Mouse (Mus musculus) cerebellum, adult 9-11 months (tissue): ENCODE data around the gene Qk.

Experiments used
- DNase-seq: peaks from one replicate; pipeline ENCODE4 v3.0.0; 2022

The Qk gene

DNA sequence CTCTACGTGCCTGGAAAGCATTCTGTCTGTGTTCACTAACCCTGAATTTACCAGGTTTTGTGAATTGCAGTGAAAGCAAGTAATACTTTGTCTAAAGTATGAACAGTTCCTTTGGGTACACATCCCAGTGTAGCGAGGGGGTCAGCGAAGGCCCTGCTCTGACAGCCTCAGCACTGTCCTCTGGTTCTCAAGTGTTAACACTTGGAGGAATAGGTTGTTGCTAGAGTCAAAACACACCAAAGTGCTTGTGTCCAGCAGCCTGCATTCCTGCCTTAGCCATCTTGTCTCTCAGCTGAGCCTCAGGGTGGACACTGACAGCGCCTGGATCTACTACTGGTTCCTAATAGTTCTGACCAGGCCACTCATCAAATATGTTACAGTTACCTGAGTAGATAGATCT, 6.3 kb upstream of the Qk start:
- no peak for DNase-seq

DNA sequence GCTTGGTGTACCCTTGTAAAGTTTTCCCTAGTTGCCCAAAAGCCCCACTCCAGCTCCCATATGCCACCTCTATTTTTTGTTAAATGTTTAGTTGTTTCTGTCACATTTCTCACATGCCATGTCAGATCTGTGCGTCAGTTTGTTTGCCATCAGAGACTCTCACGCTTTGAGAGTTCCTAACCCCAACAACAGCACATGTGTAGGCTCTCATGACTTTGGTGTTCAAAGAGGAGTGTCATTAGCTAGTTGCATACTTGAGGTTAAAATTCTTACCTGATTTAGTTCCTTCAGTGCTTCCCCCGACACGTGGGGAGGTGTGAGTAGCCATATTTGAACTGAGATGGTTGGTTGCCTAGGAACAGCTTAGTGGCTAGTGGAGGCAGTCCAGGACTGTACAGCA, 2.1 kb upstream of the Qk start:
- DNase-seq, result no peak

DNA sequence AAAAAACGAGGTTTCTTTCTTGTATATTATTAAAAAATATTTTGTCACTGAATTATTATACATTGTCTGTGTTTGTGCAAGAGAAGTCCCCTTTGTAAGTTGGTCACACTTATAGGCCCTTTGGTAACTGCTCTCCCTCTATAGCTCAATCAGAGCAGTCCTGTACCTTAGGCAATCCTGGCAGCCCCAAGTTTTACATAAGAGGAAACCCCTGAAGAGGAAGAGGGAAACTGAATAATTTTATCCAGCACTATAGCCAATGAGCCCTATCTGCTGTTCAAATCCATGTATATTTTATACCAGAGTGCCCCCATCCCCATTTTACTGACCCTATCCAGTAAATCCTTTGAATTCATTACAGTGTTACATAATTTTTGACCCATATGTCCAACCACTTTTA, 1.4 kb upstream of the Qk start:
- DNase-seq, result no peak

DNA sequence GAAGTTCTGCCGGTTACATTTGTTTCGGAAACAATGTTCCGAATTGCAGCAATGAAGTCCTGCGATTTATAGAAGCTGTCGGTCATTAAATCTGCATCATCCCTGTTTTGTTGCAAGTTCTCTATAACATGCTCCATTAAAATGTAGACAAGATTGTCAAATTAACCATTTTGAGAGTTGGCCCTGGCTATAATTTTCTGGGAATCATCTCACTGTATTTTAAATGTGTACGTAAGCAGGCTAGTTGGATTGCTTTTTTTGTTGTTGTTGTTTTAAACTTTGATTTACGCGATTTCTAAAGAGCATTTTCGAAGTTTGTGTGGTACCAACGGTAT, 769 bp upstream of the Qk start:
- no peak for DNase-seq

DNA sequence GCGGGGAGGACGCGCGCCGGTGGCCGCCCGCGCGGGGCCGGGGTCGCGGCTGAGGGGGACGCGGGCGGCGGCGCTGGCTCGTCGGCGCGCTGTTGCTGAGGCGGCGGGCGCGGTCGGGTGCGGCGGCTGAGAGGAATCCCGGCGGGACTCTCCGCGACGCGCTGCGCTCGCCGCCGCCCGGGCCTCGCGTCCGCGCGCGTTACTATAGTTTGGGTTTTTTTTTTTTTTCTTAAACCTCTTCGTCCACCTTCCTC, 296 bp downstream of the Qk start:
- DNase-seq, result no peak

DNA sequence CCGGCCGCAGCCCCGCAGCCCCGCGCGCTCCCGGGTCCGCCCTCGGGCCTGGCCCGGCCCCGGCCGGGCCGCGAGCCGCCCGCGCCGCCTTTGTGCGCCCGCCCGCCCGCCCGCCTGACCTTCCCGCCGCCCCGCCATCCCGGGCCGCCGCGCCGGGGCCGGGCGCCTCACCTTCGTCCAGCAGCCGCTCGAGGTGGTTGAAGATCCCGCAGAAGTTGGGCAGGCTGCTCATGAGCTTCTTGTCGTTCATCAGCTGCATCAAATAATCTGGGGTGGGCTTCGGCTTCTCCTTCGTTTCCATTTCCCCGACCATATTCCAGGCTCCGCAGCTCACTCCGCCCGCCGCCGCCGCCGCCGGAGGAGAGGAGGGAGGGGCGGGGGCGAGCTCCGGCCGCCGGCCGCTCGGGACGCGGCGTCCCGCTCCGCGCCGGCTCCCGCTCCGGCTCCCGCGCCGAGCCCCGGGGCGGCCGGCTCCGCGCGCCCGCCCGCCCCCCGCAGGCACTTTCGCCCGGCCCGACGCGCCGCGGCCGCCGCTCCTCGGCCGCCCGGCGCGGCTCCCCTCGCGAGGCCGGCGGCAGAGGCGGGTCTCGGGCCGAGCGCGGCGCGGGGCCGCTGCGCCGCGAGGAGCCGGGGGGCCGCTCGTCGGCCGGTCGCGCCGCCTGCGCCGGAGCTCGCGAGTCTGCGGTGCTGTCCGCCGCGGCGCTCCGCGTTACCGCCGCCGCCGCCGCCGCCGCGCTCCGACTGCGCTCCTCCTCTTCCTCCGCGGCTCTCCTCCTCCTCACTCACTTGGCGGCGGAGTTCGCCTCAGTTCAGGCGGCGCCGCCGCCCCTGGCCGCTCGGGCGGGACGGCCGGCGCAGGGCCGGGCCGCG, 858 bp downstream of the Qk start:
- peak; percentile 80 for DNase-seq

DNA sequence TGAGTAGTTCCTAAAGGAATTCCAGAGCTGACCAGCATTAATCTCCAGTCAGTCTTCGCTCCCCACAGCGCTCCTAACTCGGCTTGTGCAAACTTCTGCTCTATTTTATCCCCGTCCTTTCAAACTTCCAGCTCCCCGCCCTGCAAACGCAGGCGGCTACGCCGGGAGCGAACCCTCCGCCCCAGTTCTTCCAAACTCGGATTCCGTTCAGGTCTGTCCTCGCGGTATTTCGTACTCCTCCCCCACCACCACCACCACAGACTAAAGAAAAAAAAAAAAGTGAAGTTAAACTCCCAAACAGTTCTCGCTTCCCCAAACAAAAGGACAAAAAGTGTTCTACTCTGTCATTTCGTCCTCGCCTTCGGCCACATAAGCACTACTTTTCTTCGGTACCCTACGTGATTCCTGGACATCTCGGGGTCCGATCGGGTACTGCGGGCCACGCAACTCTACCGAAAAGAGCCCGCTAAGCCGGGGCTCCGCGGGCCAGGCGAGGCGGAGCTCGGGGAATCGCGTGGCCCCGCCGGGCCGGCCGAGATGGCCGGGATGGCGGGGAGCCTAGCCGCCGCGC, 1.6 kb downstream of the Qk start:
- DNase-seq, result peak; percentile 54

DNA sequence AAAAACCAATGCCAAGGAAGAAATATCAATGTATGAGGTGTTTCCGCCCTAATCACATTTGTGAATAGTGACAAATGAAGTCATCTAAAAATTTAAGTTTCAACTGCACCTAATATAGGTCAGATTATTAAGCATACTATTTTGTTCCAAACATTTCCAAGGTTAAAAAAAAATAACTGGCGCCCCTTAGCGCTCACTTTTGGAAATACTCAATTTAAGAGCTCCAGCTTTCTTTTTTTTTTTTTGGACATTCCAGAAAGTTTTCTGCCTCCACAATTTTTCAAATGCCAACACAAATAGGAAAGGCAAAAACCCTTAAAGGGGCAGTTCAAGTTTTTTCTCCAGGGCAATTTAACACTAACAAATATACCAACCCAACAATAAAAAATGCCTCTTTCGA, 2.5 kb downstream of the Qk start:
- peak; percentile 49 for DNase-seq

DNA sequence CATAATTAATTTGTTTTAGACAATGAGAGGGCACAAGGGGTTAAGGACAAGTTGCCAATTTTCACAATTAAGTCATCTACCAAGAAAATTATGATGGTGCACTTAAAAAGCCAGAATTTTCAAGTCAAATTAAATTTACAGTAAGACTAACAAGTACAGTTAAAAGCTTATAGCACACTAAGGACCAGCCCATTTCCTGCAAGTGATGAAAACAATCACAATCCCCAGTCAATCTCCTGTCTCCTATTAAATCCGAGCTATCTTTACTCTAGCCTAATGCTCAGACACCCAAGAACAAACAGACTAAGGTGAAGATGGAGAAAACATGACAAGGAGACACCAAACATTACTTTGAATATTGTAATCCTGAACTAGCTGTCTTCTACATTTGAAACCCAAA, 3.2 kb downstream of the Qk start:
- DNase-seq, result no peak

DNA sequence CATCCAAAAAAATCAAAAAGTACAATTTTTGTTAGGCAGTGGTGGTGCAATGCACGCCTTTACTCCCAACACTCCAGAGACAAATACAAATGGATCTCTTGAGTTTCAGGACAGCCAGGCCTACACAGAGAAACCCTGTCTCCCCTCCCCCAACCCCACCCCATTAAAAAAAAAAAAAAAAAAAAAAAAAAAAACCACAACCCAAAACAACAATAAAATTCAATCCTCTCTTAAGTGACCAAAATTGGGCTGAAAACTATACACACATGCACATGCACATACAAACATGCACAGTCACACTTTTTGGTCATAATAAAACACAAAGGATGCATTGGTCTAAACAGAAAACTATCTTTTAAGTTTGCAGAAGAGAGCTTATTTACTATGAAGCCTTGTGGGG, 9.6 kb downstream of the Qk start:
- no peak for DNase-seq

DNA sequence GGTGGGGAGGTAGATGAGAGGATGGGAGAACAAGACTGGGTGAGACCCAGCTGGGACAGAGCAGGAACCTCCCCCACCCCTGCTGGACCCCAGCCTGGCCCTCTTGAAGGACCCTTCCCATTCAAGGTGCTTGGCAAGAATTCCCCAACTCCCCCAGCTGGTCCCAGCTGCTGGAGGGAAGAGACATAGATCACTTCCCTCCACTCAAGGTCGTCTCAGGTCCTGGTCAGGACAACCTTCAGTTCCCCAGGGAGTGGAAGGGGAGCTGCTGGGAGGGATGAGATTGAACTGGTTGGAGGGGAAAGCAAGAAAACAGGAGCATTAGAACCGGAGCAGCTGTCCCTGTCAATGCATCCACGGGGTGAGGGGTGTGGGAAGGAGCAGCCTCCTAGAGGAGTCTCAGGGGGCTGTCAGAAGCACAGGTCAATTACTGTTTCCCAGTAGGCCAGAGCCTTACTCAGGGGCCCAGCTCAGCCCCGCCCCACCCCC, 10.5 kb downstream of the Qk start:
- DNase-seq, result no peak

DNA sequence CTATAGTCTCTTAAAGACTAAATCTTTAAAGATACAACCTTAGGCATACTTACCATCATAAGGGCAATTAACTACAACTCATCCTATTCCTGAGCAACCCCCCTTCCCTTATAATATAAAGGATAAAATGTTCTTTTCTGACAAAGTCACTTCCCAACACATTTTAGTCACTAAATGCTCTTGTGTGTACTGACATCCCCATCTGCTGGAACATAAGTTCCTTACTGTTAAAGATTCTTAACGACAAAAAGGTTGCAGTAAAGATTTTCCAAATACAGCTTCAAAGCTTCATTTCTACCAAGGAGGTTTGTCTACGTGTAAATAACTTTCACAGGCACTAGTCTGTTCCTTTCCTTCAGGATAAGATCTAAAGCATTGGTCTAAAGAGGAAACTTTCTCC, 13.2 kb downstream of the Qk start:
- DNase-seq, result no peak

DNA sequence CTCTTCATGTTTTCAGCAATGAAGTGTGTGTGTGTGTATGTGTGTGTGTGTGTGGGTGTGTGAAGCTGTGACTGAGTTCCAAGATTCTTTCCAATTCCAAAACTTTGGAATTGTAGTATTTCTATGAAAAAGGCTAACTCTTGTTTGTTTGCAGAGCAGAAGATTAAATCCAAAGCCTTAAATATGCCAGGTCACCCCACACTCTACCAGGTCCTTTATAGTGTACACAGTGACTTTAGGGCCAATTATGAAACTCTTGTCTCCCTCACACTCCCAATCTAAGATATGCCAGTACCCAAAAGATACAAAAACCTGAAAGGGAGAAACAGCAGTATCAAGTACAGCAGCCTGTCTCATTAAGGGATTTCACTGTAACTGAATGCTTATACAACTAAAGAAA, 15.7 kb downstream of the Qk start:
- no peak for DNase-seq

DNA sequence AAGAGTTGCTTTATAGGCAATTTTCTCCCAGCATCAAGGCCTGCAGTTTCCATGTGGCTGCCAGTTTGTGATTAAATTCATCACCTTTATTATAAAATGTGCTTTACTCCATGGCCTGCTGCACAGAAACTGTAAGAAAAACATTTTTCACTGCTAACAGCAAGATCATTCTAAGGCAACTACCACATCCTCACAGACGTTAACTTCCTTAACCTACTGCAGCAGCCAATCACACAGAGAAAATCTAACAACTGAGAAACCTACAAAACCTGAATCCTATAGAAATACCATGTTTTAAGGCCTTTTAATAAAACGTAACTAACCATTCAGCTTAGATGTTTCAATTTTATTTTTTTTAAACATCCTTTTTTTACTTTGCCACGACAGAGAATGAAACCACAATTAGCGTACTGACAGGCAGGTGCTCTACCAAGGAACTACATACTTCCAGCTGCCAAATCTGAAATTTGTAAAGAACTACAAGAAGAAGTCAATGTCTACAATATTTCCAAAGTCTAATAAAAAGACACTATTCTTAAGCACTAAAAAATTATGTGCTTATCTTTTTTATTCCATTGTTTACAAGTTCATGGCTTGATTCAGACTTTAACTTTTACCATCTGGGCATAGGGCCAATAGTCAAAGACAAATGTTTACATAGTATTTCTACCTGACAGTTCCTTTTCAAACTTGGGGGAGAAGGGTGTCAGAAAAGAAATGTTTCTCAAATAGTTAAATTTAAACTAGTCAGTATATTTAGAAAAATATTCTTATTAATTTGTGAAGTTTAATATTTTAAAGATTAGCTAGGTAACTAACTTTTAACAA, 18.5 kb downstream of the Qk start:
- no peak for DNase-seq

DNA sequence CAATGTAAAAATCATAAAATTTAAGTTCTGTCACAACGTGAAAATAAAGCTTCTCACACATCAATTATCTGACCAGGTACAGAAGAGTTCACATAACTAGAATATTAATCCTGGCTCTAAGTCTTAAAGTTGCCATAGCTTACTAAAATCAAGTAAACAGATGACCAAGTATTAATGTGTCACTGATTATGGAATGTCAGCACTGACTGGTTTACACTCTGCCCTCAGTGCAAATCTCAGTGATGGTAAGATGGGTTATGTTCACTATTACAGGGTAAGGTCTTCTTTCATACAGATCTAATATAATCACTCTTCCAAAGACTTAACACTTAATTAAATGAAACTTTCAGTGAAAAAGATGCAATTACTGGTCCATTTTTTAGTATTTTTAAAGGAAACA, 20.3 kb downstream of the Qk start:
- no peak for DNase-seq

DNA sequence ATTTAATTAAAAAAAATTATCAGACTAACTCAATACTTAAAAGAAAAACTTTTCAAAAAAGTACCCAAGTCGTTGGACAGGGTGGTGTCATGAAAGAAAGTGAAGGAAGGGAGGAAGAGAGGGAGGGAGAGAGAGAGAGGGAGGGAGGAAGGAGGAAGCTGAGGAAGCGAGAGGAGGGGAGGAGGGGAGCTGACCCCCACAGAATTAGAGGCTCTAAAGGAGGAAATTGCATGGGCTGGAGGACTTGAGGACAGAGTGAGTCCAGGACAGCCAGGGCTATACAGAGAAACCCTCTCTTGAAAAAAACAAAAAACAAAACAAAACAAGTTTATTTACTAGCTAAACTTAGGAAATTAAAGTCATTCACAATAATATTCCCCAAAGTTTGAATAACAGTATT, 27.1 kb downstream of the Qk start:
- DNase-seq, result no peak

DNA sequence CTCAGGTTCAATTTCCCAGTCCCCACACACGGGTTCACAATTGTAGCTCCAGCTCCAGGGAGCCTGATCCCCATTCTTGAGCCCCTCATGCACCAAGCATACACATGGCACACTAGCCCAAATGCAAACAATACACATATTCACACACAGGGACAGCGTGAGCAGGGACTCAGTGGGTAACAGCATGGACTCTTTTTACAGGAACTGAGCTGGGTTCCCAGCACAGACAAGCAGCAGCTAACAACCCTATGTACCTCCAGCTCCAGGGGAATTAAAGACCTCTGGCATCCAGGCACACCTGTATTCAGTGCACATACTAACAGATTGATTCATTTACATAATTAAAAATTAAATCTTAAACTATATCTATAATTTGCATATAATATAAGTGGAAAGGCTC, 34.9 kb downstream of the Qk start:
- no peak for DNase-seq

DNA sequence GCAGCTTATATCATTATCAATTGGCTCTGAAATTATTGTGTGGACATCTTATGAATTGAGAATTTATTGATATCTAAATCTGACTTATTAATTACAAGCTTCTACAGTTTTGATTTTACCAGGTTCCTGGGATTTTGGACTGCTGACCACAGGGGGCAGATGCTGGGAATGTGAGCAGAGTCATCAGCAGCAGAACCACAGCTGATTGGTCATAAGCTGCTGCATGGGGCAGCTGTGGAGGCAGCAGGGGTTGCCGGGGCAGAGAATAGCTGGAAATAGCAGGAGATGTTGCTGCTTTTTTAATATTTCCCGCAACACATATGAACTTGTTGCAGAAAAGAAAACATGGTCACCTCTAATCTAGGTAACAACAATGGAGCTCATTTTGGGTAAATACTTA, 40.1 kb downstream of the Qk start:
- no peak for DNase-seq

DNA sequence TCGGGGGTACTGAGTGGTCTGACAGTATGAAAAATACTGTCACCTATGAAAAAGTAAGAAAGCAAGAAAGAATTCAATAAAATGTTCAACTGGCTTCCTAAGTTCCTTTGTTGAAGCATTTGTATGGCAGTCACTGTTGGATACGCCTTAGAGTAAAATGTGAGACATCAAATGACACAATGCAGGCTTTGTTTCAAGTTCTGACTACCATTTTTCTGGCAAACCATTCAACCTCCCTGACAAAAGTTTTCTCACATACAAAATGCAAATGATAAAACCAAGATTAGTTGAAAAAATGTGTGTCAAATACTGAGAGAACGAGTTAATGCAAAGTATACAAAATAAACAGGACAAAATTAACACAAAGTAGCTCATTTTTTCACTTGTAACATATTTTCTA, 50.1 kb downstream of the Qk start:
- no peak for DNase-seq

DNA sequence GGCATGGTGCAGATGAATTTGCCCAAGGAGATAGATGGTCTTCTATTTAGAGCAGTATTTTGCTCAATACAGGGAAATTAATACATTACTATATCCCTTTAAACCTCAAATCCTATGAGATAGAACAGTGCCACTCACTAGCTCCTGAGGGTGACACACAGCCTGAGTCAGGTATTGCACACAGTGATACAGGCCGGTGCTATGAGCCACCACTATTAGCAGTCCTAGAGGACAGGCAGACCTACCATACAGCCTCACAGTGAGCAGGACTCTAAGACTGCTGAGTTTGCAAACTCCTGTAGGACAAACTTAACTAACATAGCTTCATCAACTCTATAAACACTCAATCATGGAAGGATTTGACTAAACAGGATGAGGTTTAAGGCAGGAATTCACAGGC, 51.2 kb downstream of the Qk start:
- no peak for DNase-seq

DNA sequence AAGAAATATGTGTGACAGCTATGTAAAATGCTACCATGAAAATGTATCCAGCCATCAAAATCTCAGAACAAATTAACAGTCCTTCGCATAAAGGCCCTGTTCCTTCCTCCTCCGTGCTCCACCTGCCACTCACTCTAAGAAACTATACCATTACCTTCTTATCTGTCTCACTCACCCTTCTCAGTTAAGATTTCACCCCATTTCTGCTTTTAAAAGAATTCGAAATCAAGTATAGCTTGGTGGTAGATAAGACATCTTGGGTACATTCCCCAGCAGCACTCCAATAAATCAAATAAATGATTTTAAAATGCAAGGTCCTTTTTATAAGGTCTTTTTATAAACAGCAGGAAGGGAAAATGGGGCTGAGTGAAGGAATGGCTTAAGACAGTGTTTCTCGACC, 53.4 kb downstream of the Qk start:
- no peak for DNase-seq

DNA sequence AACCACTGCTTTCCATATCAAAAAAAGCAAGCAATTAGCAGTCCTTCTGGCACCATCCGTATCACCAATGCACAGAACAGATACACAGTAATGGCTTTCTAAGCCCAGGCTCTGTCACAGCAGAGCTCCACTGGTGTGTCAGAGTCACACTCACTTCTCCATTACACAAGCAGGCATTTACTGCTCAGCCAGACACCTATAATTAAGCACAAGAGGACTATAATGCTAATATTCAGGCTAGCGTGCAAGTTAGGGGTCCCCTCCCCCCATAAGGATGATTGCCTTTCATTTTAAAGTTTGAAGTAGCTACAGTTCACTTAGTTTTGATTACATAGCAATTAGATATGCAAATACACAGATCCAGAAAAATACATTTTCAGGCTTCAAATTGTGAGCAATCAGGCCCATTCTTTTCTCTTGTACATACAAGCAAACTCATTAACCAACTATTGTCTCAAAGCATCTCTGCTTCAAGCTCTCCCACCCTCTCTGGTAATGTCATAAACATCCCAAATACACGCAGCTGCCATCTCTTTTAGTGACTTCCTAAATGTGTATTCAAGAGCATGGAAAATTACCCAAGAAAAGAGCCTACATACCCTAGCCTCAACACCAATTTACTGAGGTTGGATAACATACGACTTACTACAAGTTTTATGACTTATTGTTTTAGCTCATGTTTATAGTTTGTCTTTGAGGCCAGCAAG, 68.2 kb downstream of the Qk start:
- no peak for DNase-seq

DNA sequence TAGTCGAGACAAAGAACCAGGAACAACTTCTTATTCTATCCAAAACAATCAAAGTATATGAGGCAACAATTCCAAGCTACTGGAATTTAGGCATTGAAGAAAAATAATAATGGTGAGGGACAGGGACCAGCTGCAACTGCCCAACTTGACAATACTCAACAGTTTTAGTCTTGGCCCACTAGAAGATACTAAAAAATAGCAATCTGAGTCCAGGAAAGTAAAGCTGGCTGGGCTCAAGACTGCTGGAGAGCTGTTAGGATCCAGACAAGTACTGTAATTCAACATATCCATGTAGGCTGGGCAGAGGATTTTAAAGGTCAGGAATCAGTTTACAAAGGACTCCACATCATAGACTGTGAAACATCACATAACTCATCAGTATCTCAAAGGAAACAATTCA, 79.6 kb downstream of the Qk start:
- no peak for DNase-seq

DNA sequence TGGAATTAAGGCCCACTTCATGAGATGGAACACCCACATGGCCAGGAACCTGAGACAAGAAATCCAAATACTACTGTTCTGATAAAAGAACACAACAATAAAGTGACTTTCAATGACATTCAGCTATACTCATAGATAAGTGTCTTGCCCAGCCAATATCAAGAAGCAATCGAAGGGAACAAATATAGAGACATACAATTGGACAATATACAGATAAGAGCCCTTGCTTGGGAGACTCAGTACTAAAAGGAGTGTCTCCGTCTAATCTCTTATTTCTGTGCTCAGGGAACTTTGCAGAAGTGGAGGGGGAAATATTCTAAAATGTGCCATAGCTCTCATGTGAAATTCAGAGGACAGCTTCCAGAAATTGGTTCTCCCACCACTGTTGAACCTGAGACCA, 83.1 kb downstream of the Qk start:
- DNase-seq, result no peak
